In genomic region chr2:76980146-76980545, GRCm38 (mm10) we compare ENCODE assay signal across 8 mouse cellular contexts. TPM values are rescaled to one million over a fixed set of nuclear protein-coding genes. Genes with fewer than 3 reads are reported as not detected.
DNase-seq lines count a peak whose midpoint lies in the region; ATAC-seq lines count a peak whose summit lies in the region.

No protein-coding gene starts in this region.

- H3K9ac ChIP-seq in kidney, embryonic 14.5 days (ENCODE audit: low read depth, low read length) = no peak overlapping the region
- no peak overlapping the region for H3K9ac ChIP-seq in limb, embryonic 15.5 days
- no peak overlapping the region for H3K9ac ChIP-seq in forebrain, embryonic 15.5 days (replicated peaks)

- no peak overlapping the region for H3K27ac ChIP-seq in kidney, embryonic 14.5 days (ENCODE audit: low read depth, low read length)
- H3K27ac ChIP-seq in limb, embryonic 15.5 days = no peak overlapping the region
- H3K27ac ChIP-seq in forebrain, embryonic 15.5 days (replicated peaks) = no peak overlapping the region

- WGBS in kidney, embryonic 14.5 days = 55% methylated on average over 9 of the region's 9 CpGs
- 46% methylated on average over 9 of the region's 9 CpGs for WGBS in limb, embryonic 15.5 days
- 55% methylated on average over 9 of the region's 9 CpGs for WGBS in forebrain, embryonic 15.5 days

- no peak overlapping the region for H3K4me3 ChIP-seq in kidney, embryonic 14.5 days (ENCODE audit: low read length)
- H3K4me3 ChIP-seq in limb, embryonic 15.5 days = 0 out of 2 replicates have a peak overlapping the region, but pooled peaks have one; percentile 2
- no peak overlapping the region for H3K4me3 ChIP-seq in forebrain, embryonic 15.5 days

- no peaks in the 10 kb centered on the region for H3K27me3 ChIP-seq in kidney, embryonic 14.5 days (ENCODE audit: control insufficient read depth, insufficient read depth, low read length)
- H3K27me3 ChIP-seq in limb, embryonic 15.5 days = no peaks in the 10 kb centered on the region
- H3K27me3 ChIP-seq in forebrain, embryonic 15.5 days = no peaks in the 10 kb centered on the region

- H3K4me2 ChIP-seq in kidney, embryonic 14.5 days (replicated peaks; ENCODE audit: low read depth, low read length) = no peak overlapping the region
- H3K4me2 ChIP-seq in limb, embryonic 15.5 days = no peak overlapping the region
- no peak overlapping the region for H3K4me2 ChIP-seq in forebrain, embryonic 15.5 days (replicated peaks)

- DNase-seq in kidney, adult 18-20 months = peak; percentile 49
- peak; percentile 55 for DNase-seq in WW6 (ENCODE audit: low read depth, low spot score)
- peak; percentile 6 for DNase-seq in thymus, postnatal 25 days
- DNase-seq in layer of hippocampus, postnatal 36 days = no peak

- H3K9me3 ChIP-seq in kidney, embryonic 14.5 days (ENCODE audit: control insufficient read depth, low read length) = no peaks in the 10 kb centered on the region
- H3K9me3 ChIP-seq in limb, embryonic 15.5 days = no peaks in the 10 kb centered on the region
- no peaks in the 10 kb centered on the region for H3K9me3 ChIP-seq in forebrain, embryonic 15.5 days

- H3K36me3 ChIP-seq in kidney, embryonic 14.5 days (ENCODE audit: control insufficient read depth, insufficient read depth, low read length) = no peaks in the 10 kb centered on the region
- H3K36me3 ChIP-seq in limb, embryonic 15.5 days = no peaks in the 10 kb centered on the region
- no peaks in the 10 kb centered on the region for H3K36me3 ChIP-seq in forebrain, embryonic 15.5 days

- H3K4me1 ChIP-seq in kidney, embryonic 14.5 days (ENCODE audit: control insufficient read depth, insufficient read depth, low read length) = no peaks in the 10 kb centered on the region
- H3K4me1 ChIP-seq in limb, embryonic 15.5 days = no peaks in the 10 kb centered on the region
- H3K4me1 ChIP-seq in forebrain, embryonic 15.5 days = no peaks in the 10 kb centered on the region

- no peak for ATAC-seq in kidney, embryonic 14.5 days (ENCODE audit: low FRiP score, low TSS enrichment)
- peak; percentile 92 for ATAC-seq in granulocyte monocyte progenitor cell, adult 5-6 weeks (replicated peaks; ENCODE audit: poor library complexity, severe bottlenecking)
- ATAC-seq in limb, embryonic 15.5 days (ENCODE audit: insufficient number of reproducible peaks, low FRiP score, low TSS enrichment, low read depth) = no peak
- no peak for ATAC-seq in forebrain, embryonic 15.5 days (replicated peaks)

RNA-seq across cellular contexts. Expression of gene Ttn, which starts 2.2 kb away (rescaled TPM):
- 0.23 and 0.64 TPM in 2 replicates for polyA plus RNA-seq in kidney, embryonic 14.5 days (2014; fragmentation: Nextera tagmentation; extraction: Ambion mirVana)
- under 0.01 TPM in 1 of 2 replicates, not detected in the other for total RNA-seq in granulocyte monocyte progenitor cell, adult 5-6 weeks (2014; fragmentation: Nextera tagmentation)
- total RNA-seq in granulocyte monocyte progenitor cell, adult 5-6 weeks (2017) = under 0.01 TPM in 1 of 2 replicates, not detected in the other
- polyA plus RNA-seq in limb, embryonic 15.5 days (2015; fragmentation: Nextera tagmentation; extraction: Ambion mirVana) = 102 and 226 TPM in 2 replicates
- total RNA-seq in layer of hippocampus, postnatal 36 days (2021) = under 1 TPM; 0.61 to 0.85 TPM
- 0.38 and 1.0 TPM in 2 replicates for polyA plus RNA-seq in forebrain, embryonic 15.5 days (2015; fragmentation: Nextera tagmentation; extraction: Ambion mirVana)

Comparison
In these comparisons a context has a peak if more than half of its experiments do, and no peak if none do; other contexts are left out.
1. DNase-seq: peak in kidney, adult 18-20 months (single experiment), WW6 (single experiment) and thymus, postnatal 25 days (single experiment); none in layer of hippocampus, postnatal 36 days (0 of 2).
2. RNA of gene Ttn, which starts 2.2 kb away (polyA plus RNA-seq): 102 to 226 TPM in limb, embryonic 15.5 days; 0.38 to 1.0 TPM in forebrain, embryonic 15.5 days and 0.23 to 0.64 TPM in kidney, embryonic 14.5 days; every median in the first group is over 10 times any median in the second.